Mouse (Mus musculus): ENCODE measurements around the gene Nfe2. TPM values are rescaled to one million over a fixed set of nuclear protein-coding genes. Genes with fewer than 3 reads are reported as not detected.

Nfe2 gene
- polyA plus RNA-seq (2021; fragmentation: Nextera tagmentation) = 0.06 TPM in 1 of 2 replicates, not detected in the other
- long read RNA-seq, experiment 1 = 0 reads
- long read RNA-seq, experiment 2 = 0 reads

GRCm38 (mm10) chr15:103257790-103258728 lies at the start of gene Nfe2:
Gene Nfe2 (minus strand): TSS chr15:103258403.

GRCm38 (mm10) chr15:103272419-103273279 lies 14.4 kb upstream of the Nfe2 start, which contains the start of gene Copz1:
Gene Copz1 (plus strand): TSS chr15:103272714.

GRCm38 (mm10) chr15:103240160-103241028 lies 17.8 kb downstream of the Nfe2 start, which contains the start of gene Hnrnpa1:
Gene Hnrnpa1 (plus strand): TSS chr15:103240432.

GRCm38 (mm10) chr15:103239685-103240159 lies 18.5 kb downstream of the Nfe2 start, which contains the start of gene Cbx5:
Gene Cbx5 (minus strand): TSS chr15:103239816.

Other genes with a start within 250 kb of the Nfe2 start
- not detected in 2 replicates for gene Hoxc4, start 239.5 kb downstream of the Nfe2 start, polyA plus RNA-seq (2021; fragmentation: Nextera tagmentation)
- gene Smug1, start 91.3 kb downstream of the Nfe2 start, polyA plus RNA-seq (2021; fragmentation: Nextera tagmentation) = 7.0 and 8.6 TPM in 2 replicates
- gene Cbx5, start 18.6 kb downstream of the Nfe2 start, polyA plus RNA-seq (2021; fragmentation: Nextera tagmentation) = 74.5 and 90.8 TPM in 2 replicates
- gene Hnrnpa1, start 18.0 kb downstream of the Nfe2 start, polyA plus RNA-seq (2021; fragmentation: Nextera tagmentation) = 238 and 289 TPM in 2 replicates
- 108 and 111 TPM in 2 replicates for gene Copz1, start 14.3 kb upstream of the Nfe2 start, polyA plus RNA-seq (2021; fragmentation: Nextera tagmentation)
- 1.4 and 2.0 TPM in 2 replicates for gene Gpr84, start 52.2 kb upstream of the Nfe2 start, polyA plus RNA-seq (2021; fragmentation: Nextera tagmentation)
- gene Zfp385a, start 81.7 kb upstream of the Nfe2 start, polyA plus RNA-seq (2021; fragmentation: Nextera tagmentation) = 14.9 and 26.7 TPM in 2 replicates
- gene Itga5, start 108.4 kb upstream of the Nfe2 start, polyA plus RNA-seq (2021; fragmentation: Nextera tagmentation) = 0.44 and 1.0 TPM in 2 replicates
- gene Gtsf1, start 172.1 kb upstream of the Nfe2 start, polyA plus RNA-seq (2021; fragmentation: Nextera tagmentation) = 0.18 TPM in 1 of 2 replicates, not detected in the other
- not detected in 2 replicates for gene Gtsf2, start 190.1 kb upstream of the Nfe2 start, polyA plus RNA-seq (2021; fragmentation: Nextera tagmentation)
- gene Nckap1l, start 195.4 kb upstream of the Nfe2 start, polyA plus RNA-seq (2021; fragmentation: Nextera tagmentation) = 1.9 and 2.5 TPM in 2 replicates
- gene Pde1b, start 244.6 kb upstream of the Nfe2 start, polyA plus RNA-seq (2021; fragmentation: Nextera tagmentation) = 48.1 and 55.5 TPM in 2 replicates